Mouse (Mus musculus) cerebellum, adult 2 months (tissue): ENCODE measurements around the gene Sh3d19. TPM values are rescaled to one million over a fixed set of nuclear protein-coding genes. Genes with fewer than 3 reads are reported as not detected.

ENCODE experiments used
- DNase-seq, 2 experiments: peaks; one replicate each; pipeline ENCODE4 v3.0.0; 2021
- H3K27ac ChIP-seq: fragments of 200-500 bp; 2 replicates; pipeline ENCODE4 v1.5.1; 2012; ENCODE audit warnings: low read length, control low read depth, inconsistent platforms; ENCODE audit not compliant: insufficient read depth
- H3K27me3 ChIP-seq: fragments of 200-500 bp; 2 replicates; pipeline ENCODE4 v1.6.1; 2012; ENCODE audit warnings: inconsistent platforms, mild to moderate bottlenecking, low read length, moderate library complexity; ENCODE audit not compliant: control insufficient read depth, insufficient read depth
- H3K4me1 ChIP-seq: fragments of 200-500 bp; 2 replicates; pipeline ENCODE4 v1.6.1; 2011; ENCODE audit warnings: low read length; ENCODE audit not compliant: control insufficient read depth, insufficient read depth
- H3K4me3 ChIP-seq: fragments of 200-500 bp; replicated peaks from 2 replicates; pipeline ENCODE3; 2011; ENCODE audit warnings: mild to moderate bottlenecking, low read depth, low read length, control low read depth; ENCODE audit not compliant: insufficient read depth
- CTCF ChIP-seq: fragments of 200-500 bp; IDR thresholded peaks from 2 replicates; pipeline ENCODE4 v1.5.1; 2011; ENCODE audit warnings: low read depth, mild to moderate bottlenecking, control low read depth, low read length, moderate library complexity, borderline replicate concordance; ENCODE audit not compliant: insufficient read depth
- POLR2A ChIP-seq: fragments of 200-500 bp; IDR thresholded peaks from 2 replicates; pipeline ENCODE4 v1.6.1; 2011; ENCODE audit warnings: low read length, control low read depth, borderline replicate concordance; ENCODE audit not compliant: insufficient read depth
- WGBS: fragments of 180-500 bp; shearing (Covaris S2); methylation state at CpG from one replicate; pipeline ENCODE4 v1.1.7; 2018; 5-methylcytosine and 5-hydroxymethylcytosine counted together
- polyA plus RNA-seq: library from polyadenylated mRNA; depleted of rRNA; stranded (reverse); fragments of >200 nt; gene quantifications from 2 replicates; pipeline ENCODE4 v1.2.3, GENCODE M21; 2012

Sh3d19 gene
- polyA plus RNA-seq, 1 experiment, result 14.5 TPM

DNA sequence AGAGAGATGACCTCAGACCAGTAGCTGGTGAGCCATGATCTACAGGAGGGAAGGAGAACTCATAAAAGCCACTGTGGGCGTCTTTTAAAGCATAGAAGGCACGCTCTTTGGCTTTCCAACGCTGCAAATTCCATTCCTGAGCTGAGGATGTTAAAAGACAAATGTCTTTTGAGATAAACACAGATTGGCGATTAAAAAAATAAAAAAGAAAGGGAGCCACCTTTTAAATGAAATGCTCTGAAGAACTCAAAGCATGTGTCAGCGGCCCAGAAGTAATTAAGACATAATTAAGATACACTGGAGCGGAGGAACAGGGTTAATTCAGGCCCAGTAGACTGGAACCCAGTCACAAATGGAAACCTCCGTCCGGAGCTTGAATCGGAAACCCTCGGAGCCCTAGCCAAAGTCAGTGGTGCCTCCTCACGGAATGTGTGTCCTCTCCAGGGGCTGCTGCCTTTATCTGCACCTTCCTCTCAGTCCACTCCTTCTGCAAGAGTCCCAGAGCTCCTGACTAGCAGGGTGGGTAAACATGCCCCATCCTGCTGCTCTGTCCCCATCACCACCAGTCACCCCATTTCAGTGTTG is 40.1 kb upstream of the Sh3d19 start:
- 46% methylated on average over 11 of the region's 11 CpGs for whole genome bisulfite sequencing
- H3K4me1 ChIP-seq, result no peaks in the 10 kb centered on the region
- TF ChIP-seq POLR2A (no peak), CTCF (no peak)

DNA sequence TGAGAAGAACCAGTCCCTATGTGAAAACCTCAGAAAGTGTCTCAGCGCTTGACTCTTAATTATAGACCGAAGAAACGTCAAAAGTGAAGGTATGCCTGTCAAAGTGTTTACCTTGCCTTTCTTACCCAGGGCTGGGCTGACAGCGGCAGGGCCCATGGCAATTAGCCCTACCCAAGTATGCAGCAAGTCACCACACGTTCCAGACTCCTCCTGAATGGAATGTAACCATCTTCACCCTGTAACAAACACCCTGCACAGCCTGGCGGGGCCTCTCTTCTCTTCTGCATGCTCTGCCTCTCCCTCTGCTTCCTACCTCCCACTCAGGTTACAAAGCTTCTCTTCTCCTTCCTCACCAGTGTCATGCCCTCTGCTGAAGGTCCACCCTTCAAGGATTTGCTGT is 39.0 kb upstream of the Sh3d19 start:
- H3K4me1 ChIP-seq, result no peaks in the 10 kb centered on the region
- 81% methylated on average over 6 of the region's 6 CpGs for WGBS
- H3K4me3 ChIP-seq, result no peak overlapping the region
- no peak for DNase-seq
- TF ChIP-seq CTCF (no peak), POLR2A (no peak)
- no peak overlapping the region for H3K27ac ChIP-seq
- H3K27me3 ChIP-seq, result no peaks in the 10 kb centered on the region

More for the DNA sequence above, 40.1 kb upstream of the Sh3d19 start:
- Histone ChIP-seq H3K27ac (no peak overlapping the region), H3K4me3 (no peak overlapping the region), H3K27me3 (no peaks in the 10 kb centered on the region)
- DNase-seq, result no peak

DNA sequence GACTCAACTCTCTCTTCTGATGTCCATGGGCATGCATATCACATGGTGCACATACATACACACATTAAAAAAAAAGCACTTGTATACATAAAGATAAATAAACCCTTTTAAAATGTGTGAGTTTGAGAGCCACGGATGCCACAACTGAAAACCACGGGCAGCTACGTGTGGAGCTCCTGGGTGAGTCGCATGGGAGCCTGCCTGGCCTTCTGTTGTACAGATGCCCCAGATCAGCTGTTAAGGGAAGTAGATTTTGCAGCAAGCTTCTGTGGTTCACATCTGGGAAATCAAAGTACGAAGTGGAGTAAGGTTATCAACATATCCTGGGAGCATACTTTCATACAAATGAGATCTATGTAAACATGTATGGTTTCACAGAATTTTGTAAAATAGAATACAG is 37.3 kb upstream of the Sh3d19 start:
- TF ChIP-seq CTCF (no peak), POLR2A (no peak)
- Histone ChIP-seq H3K4me3 (no peak overlapping the region), H3K4me1 (no peaks in the 10 kb centered on the region), H3K27me3 (no peaks in the 10 kb centered on the region), H3K27ac (no peak overlapping the region)
- DNase-seq, result no peak
- 95% methylated on average over 5 of the region's 5 CpGs for WGBS

DNA sequence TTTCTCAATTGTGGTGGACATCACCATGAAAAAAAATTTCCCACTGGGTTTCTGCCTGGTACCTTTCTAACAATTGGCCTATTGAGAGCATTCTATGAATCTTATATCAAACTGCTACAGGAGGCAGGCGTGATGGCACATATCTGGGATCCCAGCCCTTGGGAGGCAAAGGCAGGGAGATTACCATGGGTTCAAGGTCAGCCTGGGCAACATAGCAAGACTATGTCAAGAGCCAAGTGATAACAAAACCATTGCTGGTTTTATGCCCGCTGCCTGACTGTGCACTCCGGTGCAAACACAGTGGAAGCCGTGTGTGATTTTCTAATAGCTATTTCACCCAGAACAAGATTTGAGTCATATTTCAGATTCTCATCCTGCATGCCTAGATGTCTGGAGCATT is 20.0 kb upstream of the Sh3d19 start:
- Histone ChIP-seq H3K27ac (no peak overlapping the region), H3K27me3 (no peaks in the 10 kb centered on the region), H3K4me3 (no peak overlapping the region), H3K4me1 (no peaks in the 10 kb centered on the region)
- no peak for TF ChIP-seq POLR2A
- TF ChIP-seq CTCF, result no peak
- no peak for DNase-seq
- WGBS, result 93% methylated on average over 4 of the region's 4 CpGs

DNA sequence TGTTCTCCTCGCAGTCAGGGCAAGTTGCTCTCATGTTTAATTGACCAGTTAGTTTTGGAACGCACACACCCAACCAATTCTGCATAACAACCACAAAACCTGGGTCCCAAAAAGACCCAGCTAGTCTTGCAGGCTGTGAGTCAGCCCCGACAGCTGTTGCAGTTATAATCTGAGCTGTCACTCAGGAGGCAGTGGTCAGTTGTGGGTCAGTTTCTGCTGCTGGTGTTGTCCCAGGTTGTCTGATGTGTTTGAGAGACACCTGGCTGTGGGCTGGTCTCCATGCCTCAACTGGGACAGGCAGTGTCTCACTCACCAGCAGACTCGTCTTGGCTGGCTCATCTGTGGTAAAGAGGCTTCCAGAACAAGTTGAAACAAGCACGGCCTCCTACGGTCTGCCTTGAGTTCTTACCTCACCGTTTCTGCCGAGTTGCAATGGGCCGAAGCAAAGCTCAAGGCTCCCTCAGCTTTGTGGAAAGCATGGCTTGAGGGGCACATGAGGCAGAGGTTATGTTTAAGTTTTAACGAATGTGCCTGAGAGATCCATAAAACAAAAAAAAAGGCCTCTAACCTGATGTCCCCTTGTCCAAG is 18.1 kb upstream of the Sh3d19 start:
- Histone ChIP-seq H3K4me1 (no peaks in the 10 kb centered on the region), H3K27me3 (no peaks in the 10 kb centered on the region), H3K4me3 (no peak overlapping the region), H3K27ac (no peak overlapping the region)
- TF ChIP-seq CTCF (no peak), POLR2A (no peak)
- 83% methylated on average over 10 of the region's 10 CpGs for WGBS
- no peak for DNase-seq

DNA sequence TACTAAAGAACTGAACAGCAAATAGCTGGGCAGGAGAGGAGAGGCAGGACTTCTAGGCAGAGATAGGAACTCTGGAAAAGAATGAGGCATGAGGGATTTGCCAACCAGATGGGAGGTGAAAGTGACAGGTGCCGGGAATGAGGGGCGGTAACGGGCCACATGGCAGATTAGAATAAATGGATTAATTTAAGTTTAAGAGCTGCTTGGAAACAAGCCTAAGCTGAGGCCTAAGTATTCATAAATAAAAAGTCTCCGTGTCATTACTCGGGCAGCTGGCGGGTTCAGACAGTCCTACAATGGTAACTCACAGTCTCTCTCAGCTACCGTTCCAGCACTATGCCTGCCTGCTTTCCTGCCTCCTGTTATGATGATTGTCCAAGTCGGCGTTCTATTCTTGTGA is 15.6 kb upstream of the Sh3d19 start:
- no peak for DNase-seq
- no peak overlapping the region for H3K4me3 ChIP-seq
- H3K4me1 ChIP-seq, result no peaks in the 10 kb centered on the region
- no peaks in the 10 kb centered on the region for H3K27me3 ChIP-seq
- no peak for TF ChIP-seq CTCF
- TF ChIP-seq POLR2A, result no peak
- no peak overlapping the region for H3K27ac ChIP-seq
- 41% methylated on average over 9 of the region's 9 CpGs for WGBS

DNA sequence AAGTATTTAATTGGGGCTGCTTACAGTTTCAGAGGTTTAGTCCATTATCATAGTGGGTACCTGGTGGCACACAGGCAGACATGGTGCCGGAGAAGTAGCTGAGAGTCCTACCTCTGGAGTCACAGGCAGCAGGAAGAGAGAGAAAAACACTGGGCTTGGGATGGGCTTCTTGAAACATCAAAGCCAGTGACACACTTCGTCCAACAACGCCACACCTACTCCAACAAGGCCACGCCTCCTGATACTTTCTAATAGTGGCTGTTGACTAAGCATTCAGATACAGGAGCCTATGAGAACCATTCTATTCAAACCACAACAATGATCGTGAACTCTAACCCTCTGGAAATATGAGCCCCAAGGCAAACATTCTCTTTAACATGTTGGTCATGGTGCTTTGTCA is 15.2 kb upstream of the Sh3d19 start:
- Histone ChIP-seq H3K4me1 (no peaks in the 10 kb centered on the region), H3K4me3 (no peak overlapping the region), H3K27me3 (no peaks in the 10 kb centered on the region), H3K27ac (no peak overlapping the region)
- DNase-seq, result no peak
- TF ChIP-seq CTCF (no peak), POLR2A (no peak)
- WGBS, result 91% methylated on average over 5 of the region's 5 CpGs

DNA sequence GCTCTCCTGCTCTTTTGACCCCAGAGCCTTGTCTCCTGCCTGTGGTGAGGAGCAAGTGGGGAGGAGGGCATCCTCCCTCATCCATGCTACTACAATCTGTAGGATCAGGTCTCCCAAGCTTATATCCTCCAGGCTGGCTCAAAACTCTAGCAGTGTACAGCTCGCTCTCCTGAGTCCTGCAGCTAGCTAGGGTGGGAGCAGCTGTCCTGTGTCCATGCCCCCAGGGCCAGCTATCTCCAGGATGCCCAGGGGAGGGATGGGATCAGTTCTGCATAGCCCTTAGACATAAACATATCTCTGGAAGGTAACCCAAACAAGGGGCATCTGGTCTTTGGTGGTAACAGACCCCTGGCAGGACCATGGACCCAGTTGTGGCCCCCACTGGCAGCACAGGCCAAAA is 11.2 kb upstream of the Sh3d19 start:
- no peak overlapping the region for H3K4me3 ChIP-seq
- TF ChIP-seq POLR2A (no peak), CTCF (no peak)
- no peak for DNase-seq
- H3K27ac ChIP-seq, result no peak overlapping the region
- no peaks in the 10 kb centered on the region for H3K27me3 ChIP-seq
- 94% methylated on average over 1 of the region's 1 CpGs for WGBS
- H3K4me1 ChIP-seq, result no peaks in the 10 kb centered on the region

DNA sequence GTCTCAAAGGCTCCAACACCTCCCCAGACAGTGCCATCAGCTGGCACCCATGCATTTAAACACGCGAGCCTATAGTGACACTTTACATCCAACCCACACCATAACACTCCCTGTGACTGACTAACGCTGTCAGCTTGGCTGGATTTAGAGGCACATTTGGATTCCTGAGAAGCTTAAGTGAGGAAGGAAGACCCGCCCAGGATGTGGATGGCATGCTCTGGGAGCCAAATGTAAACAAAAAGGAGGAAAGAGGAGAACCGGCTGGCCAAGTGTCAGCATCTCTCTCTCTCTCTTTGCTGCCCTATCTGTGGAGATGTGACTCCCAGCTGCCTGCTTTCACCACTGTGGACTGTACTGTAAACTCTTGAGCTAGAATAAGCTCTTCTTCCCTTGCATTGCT is 9.8 kb upstream of the Sh3d19 start:
- H3K27ac ChIP-seq, result no peak overlapping the region
- H3K4me1 ChIP-seq, result no peaks in the 10 kb centered on the region
- WGBS, result 60% methylated on average over 5 of the region's 5 CpGs
- DNase-seq, result no peak
- TF ChIP-seq POLR2A (no peak), CTCF (no peak)
- H3K27me3 ChIP-seq, result no peaks in the 10 kb centered on the region
- no peak overlapping the region for H3K4me3 ChIP-seq
